Mouse (Mus musculus) ovary, adult 2 months (tissue): ENCODE measurements around the gene Lrp2. TPM values are rescaled to one million over a fixed set of nuclear protein-coding genes. Genes with fewer than 3 reads are reported as not detected.

Source experiments
- polyA plus RNA-seq: library from polyadenylated mRNA; depleted of rRNA; stranded (reverse); fragments of >200 nt; gene quantifications from 2 replicates; pipeline ENCODE4 v1.2.3, GENCODE M21; 2012; rRNA removed

The Lrp2 gene
- 2.1 and 2.8 TPM in 2 replicates for polyA plus RNA-seq

DNA sequence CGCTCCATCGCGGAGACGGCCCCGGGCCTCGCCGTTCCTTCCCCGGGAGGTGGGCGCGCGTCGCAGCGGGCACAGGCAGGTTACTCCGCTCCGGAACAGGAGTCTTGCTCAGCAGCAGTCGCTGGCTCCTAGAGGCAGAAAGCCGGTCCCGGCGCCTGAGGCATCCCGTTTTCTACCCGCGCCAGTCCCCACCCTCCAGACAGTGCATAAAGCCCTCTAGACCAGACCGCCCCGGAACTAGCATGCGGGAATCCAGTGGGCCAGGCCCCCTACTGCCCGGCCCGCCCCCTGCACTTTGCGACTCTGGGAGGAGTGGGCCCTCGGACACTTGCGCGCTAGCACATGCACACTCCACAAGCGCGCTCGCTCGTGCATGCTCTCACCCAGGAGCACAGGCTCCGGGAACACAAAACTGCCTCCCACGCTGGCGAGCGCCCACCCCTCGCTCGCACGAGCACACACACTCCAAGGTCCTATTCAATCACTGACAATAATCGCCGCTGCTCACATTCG is at the start of gene Lrp2:
Lrp2 (minus strand) TSS at position 180 of the 513 bp plus-strand sequence.

DNA sequence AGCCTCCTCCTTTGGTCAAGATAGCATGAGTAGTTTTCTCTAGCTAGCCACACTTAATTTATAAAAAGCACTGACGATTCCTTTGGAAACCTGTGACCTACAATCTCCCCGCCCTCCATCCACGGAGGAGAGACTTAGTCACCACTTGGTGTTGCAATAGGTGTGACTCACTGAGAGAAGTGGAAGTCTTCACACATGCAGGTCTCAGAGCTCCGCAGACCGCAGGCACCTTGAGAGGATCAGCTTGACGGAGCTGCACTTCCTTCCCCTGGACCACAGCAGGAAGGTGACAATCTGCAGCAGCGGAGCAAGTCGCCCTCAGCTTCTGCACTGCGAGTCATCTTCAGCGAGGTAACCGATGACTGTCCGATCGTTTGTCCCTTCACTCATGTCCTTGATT is 205.6 kb downstream of the Lrp2 start, which contains the start of gene Dhrs9:
Dhrs9 (plus strand) TSS at position 165 of the 400 bp plus-strand sequence.

Other genes starting within 250 kb of the Lrp2 start
- gene Abcb11, start 243.4 kb downstream of the Lrp2 start, polyA plus RNA-seq: 0.18 and 0.27 TPM in 2 replicates
- gene Dhrs9, start 205.6 kb downstream of the Lrp2 start, polyA plus RNA-seq: 1.9 and 3.1 TPM in 2 replicates
- gene Bbs5, start 61.1 kb upstream of the Lrp2 start, polyA plus RNA-seq: 0.94 and 1.5 TPM in 2 replicates
- gene Klhl41, start 84.1 kb upstream of the Lrp2 start, polyA plus RNA-seq: not detected in 2 replicates
- gene Fastkd1, start 127.5 kb upstream of the Lrp2 start, polyA plus RNA-seq: 3.8 and 4.6 TPM in 2 replicates
- gene Ppig, start 136.5 kb upstream of the Lrp2 start, polyA plus RNA-seq: 0.51 and 1.1 TPM in 2 replicates
- 0.31 TPM in 1 of 2 replicates, not detected in the other for gene Ccdc173, start 203.5 kb upstream of the Lrp2 start, polyA plus RNA-seq
- 89.7 and 96.6 TPM in 2 replicates for gene Phospho2, start 203.6 kb upstream of the Lrp2 start, polyA plus RNA-seq
- gene Klhl23, start 235.9 kb upstream of the Lrp2 start, polyA plus RNA-seq: 8.7 and 10.2 TPM in 2 replicates